Mouse (Mus musculus) left cerebral cortex, postnatal 10 days (tissue): ENCODE results near the gene Msmb. TPM values are rescaled to one million over a fixed set of nuclear protein-coding genes. Genes with fewer than 3 reads are reported as not detected.
"Not testable (repeated sequence)": the region's sequence is repeated elsewhere in the genome, so short reads cannot be mapped to it uniquely, and the experiment has no call there.

Experiments
- DNase-seq, 2 experiments: peaks; one replicate each; pipeline ENCODE4 v3.0.0; 2021 to 2022; ENCODE audit warnings: low spot score in 2 of 2, mixed read lengths in 1 of 2; ENCODE audit errors: extremely low spot score in 1 of 2
- intact Hi-C: fragments of 180-260 bp; cut with DNase I; formaldehyde crosslinking; loops from one replicate; pipeline ENCODE4 v1.15.1; 2025
- total RNA-seq, 2 experiments: library from RNA; stranded (reverse); gene quantifications; 2 replicates each; pipeline ENCODE4 v1.2.3; 2021

Msmb gene
- total RNA-seq, 2 experiments from 2014 or later: not detected

- DNase-seq: no peak
- intact Hi-C loops: no loop called here
These were observed 25.0 kb downstream of the Msmb start for GRCm38 (mm10) chr14:32166840-32167239.

DNA sequence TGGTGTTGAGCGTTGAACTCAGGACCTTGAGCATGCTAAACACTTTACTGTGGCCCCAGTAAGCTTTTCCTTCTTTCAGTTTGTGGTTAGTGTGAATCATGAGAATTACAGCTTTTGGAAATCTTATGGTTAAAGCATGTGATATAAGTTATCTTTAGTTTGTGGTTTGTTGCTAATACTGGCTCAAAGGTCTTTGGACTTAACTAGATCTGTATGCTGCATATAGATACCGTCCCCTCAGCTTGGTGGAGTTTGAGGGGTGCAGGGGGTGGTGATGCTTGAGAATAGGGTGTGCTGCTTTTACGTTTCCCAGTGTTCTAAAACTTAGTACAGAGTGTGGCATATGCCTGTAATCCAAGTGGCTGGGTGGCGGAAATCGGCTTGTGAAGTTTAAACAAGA, 25.5 kb downstream of the Msmb start:
- intact Hi-C loops: no loop called here
- no peak for DNase-seq

- intact Hi-C loops: no loop called here
- DNase-seq: peak in 1 of 2 experiments; percentile 43
These were observed 26.9 kb downstream of the Msmb start for GRCm38 (mm10) chr14:32168653-32169231.

- intact Hi-C loops: no loop called here
These were observed 28.3 kb downstream of the Msmb start for GRCm38 (mm10) chr14:32170137-32170536.

GRCm38 (mm10) chr14:32175310-32175709, 33.5 kb downstream of the Msmb start:
- no peak for DNase-seq
- intact Hi-C loops: no loop called here

More at GRCm38 (mm10) chr14:32170137-32170536, 28.3 kb downstream of the Msmb start:
- no peak for DNase-seq

- DNase-seq, intact Hi-C loops: not testable (repeated sequence)
These were observed 34.8 kb downstream of the Msmb start for GRCm38 (mm10) chr14:32176590-32176989.

GRCm38 (mm10) chr14:32179393-32180195, 37.8 kb downstream of the Msmb start:
- intact Hi-C loops: no loop called here
- DNase-seq: no peak

DNA sequence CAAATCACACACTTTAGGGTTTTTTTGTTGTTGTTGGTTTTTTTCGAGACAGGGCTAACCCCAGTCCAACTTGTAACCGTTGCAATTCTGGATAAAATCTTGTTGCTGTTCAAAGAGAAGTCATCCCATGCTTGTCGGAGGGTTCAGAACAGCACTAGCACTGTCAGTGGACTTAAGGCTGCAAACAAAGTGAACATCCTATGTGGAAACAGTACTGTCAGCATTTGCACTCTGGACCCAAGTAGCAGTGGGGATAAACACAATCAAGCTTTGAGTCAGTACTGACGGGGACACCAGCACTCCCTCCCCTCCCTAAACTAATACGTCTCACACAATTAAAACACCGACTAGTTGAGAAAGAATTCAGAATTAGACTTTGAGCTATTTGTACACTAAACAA, 39.0 kb downstream of the Msmb start:
- intact Hi-C loops: no loop called here
- no peak for DNase-seq

GRCm38 (mm10) chr14:32183846-32184245, 42.0 kb downstream of the Msmb start:
- intact Hi-C loops: no loop called here
- DNase-seq: no peak

DNA sequence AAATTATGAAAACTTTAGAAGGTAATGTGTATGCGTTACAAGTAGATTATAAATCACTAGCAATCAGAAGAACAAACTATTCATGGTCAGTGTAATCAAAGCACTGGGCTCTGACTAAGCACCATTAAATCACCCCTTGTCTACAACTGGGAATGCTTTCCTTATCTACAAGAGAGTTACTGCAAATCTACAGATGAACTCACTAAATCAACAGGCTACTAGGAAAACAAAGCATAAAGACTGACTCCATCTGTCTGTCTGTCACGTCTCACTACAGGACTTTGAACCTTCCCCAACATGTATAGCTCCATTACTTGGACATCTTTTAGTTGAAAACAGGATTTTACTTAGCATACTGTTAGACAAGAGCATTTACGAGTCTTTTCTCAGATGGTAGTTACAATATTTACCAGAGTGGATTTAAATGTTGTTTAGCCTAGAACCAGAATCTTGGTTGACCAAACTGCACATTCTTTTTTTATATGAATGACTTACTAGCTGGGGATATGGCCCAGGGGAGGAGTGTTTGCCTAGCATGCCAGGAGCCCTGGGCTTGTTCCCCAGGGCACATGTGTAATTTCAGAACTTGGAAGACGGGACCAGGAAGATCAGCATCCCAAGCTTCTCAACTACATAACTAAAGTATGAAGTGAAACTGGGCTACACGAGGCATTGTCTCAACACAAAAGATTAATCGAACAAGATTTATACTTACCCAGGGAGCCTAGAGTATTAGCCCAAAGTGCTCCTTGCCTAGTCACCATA, 49.0 kb downstream of the Msmb start:
- intact Hi-C loops: no loop called here

GRCm38 (mm10) chr14:32191926-32192325, 50.1 kb downstream of the Msmb start:
- DNase-seq: no peak
- intact Hi-C loops: no loop called here

More for the DNA sequence above, 49.0 kb downstream of the Msmb start:
- no peak for DNase-seq

- intact Hi-C loops: no loop called here
These were observed 50.6 kb downstream of the Msmb start for GRCm38 (mm10) chr14:32192437-32192836.

GRCm38 (mm10) chr14:32193557-32193956, 51.7 kb downstream of the Msmb start:
- DNase-seq, intact Hi-C loops: not testable (repeated sequence)

More at GRCm38 (mm10) chr14:32192437-32192836, 50.6 kb downstream of the Msmb start:
- peak; percentile 22 to 64 for DNase-seq

DNA sequence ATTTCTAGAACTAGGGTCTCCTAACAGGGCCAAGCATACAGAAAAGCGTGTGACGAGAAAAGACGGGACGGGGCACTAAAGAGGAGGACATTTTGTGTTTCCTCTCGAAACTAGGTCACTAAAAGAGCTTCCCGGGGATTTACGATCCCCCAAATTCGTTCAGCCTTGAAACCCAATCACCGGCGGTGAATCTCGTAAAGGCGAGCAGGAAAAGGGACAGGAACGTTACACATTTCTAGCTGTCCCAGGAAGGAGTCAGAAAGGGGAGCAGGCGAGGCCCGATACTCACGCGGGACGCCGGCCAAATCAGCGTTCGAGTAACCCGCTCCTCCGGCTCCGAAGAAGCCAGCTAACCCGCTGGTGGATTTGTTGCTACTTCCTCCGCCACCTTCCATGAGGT, 59.5 kb downstream of the Msmb start:
- DNase-seq: peak; percentile 11 to 55
- intact Hi-C loops: no loop called here

- intact Hi-C loops: no loop called here
- DNase-seq: peak; percentile 79 to 92
These were observed 60.1 kb downstream of the Msmb start, which contains the start of the genes Timm23 and Parg for GRCm38 (mm10) chr14:32201791-32202451. Timm23 (minus strand) TSS chr14:32201898. Parg (plus strand) TSS chr14:32201949.
